Mouse (Mus musculus): Measurements from ENCODE around the gene Frem3.

The Frem3 gene

DNA sequence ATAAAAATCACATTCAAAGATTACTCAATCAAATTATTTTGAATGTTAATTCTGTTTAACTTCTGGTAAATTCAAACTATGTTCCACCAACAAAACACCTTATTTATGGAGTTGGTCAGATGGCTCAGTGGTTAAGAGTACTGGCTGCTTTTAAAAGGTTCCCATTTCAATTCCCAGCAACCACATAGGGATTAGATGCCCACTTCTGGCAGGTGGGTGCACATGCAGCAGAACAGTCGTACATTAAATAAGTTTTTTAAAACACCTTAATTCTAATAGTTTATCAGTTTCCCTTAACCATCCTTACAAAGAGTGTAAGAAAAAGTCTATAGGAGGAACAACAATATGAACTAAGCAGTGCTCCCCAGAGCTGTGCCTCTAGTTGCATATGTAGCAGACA is 103.6 kb downstream of the Frem3 start:
- no peak for DNase-seq

DNA sequence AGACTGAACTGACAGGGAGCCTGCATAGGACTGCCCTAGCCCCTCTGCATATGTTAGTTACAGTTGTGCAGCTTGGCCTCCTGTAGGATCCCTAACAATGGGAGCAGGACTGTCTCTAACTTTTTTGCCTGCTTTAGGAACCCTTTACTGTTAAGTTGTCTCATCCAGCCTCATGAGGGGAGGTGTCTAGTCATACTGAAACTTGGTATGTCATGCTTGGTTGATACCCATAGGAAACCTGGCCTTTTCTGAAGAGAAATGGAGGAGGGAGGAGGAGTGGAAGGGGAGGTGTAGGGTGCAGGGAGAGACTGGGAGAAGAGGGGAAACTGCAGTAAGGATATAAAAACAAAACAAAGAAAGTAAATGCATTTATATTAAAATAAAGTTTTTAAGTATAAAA is 121.4 kb downstream of the Frem3 start:
- no peak for DNase-seq

DNA sequence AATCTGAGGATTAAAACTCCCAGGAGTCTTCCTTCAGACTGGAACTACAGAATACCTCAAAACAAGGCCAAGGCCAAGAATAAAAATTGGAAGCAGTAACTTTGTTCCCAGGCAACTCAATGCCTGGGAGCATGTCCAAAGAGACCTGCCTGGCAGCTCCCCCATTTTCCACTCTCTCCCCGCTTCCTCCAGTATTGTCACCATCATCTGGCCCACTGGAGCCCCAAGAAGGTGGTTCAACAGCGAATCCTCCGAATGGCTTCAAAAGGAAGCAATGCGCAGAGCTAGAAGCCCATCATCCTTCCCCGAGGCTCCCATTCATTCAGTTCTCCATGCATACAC is 127.1 kb downstream of the Frem3 start:
- DNase-seq, result no peak

DNA sequence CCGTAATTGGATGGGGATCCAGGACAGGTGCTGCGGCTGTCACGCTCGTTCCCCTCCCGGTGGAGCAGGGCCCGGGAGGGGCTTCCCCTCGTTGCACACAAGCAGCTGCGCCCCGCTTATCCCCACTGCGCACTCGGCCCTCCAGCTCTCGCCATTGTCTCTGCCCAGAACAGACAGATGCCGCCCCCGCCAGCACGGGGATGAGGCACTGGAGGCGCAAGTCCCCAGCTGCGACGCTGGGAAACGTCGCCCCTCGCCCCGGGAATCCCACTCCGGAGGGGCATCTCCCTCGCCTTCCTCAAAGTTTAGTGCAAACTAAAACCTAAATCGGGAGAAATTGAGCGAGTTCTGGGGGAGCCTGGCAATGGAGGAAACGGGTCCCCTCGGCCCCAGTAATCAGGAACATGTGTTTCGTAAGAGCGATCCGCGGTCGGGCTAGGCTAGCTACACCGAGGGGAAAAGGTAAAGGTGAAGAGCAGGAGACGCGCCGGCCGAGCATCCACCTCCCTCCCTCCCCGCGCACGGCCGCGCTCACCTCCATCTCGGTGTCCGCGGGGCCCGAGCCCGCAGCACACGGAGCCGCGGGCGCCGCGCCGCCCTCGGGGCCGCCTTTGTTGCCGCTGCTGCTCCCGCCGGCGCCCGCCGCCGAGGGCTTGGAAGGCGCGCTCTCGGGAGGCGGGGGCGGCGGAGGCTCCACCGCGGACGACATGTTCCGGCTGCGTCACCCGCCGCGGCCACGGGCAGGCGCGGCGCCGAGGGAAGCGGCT is 127.7 kb downstream of the Frem3 start:
- peak; percentile 67 for DNase-seq

DNA sequence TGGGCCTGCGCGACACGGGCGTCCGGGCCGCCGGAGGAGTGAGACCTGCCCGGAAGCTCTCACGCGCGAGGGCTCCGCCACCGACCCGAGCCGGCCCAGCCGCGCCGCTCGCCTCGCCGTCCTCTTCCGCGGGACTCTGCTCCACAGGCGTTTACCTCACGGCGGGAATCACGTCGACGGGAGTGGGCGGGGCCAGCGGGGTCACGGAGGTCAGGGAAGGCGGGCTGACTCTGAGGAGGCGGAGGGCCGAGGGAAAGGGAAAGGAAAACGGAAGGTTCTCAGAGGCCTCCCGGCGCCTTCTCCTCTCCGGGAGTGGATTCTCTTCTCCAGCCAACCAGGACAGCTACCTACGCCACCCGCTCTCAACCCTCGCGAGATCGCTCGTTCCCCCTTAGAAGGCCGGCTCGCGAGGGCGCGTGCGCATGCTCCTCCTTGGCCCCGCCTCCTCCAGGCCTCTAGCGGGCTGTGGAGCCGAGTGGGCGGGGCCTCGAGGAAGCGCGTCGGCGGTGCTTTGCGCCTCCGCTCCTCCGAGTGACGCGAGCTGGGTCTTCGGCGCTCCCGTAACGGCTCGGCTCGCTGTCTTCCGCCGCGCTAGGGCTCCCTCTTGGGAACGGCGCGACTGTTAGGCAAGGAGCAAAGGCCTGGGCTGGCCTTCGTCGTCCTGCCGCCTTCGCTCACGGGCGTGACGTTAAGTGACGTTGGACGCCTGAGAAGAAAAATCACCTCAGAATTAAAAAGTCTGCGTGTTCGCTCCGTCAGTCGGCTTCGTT is 128.5 kb downstream of the Frem3 start, which contains the start of gene Smarca5:
Gene Smarca5 (minus strand): TSS at position 343 of the 770 bp plus-strand sequence.
- peak; percentile 97 for DNase-seq

DNA sequence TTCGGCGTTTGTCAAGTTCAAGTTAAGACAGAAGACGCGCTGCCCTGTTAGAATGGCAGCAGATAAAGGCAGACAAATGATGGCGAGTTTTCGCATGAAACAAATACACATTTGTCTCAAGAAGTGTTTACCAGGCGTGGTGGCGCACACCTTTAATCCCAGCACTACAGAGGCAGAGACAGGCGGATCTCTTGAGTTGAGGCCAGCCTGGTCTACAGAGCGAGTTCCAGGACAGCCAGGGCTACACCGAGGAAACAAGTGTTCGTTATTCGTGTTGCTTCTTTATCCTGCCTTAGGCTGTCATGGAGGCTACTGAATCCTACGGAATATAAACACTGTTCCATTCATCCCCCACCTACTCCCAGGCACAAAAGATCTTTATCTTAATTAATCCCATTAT is 129.1 kb downstream of the Frem3 start:
- no peak for DNase-seq
